Mouse (Mus musculus) liver, embryonic 12.5 days (tissue): Measurements from ENCODE around the gene Klhl26. TPM values are rescaled to one million over a fixed set of nuclear protein-coding genes. Genes with fewer than 3 reads are reported as not detected.
A peak's percentile ranks its signal among the peaks of the same experiment; 100 is the strongest.
"Not testable (repeated sequence)": the region's sequence is repeated elsewhere in the genome, so short reads cannot be mapped to it uniquely, and the experiment has no call there.

Source experiments
- ATAC-seq: fragments of 200-750 bp; cut with Nextera tagmentation; 2 replicates; pipeline ENCODE4 v1.8.0; 2017; ENCODE audit warnings: moderate number of reproducible peaks, mild to moderate bottlenecking, moderate library complexity
- H3K27ac ChIP-seq: fragments of 300-500 bp; sonication (generic); 2 replicates; pipeline ENCODE4 v1.5.1; 2016; ENCODE audit warnings: mild to moderate bottlenecking
- H3K27me3 ChIP-seq: fragments of 300-500 bp; sonication (generic); replicated peaks from 2 replicates; pipeline ENCODE4 v1.6.1; 2016; ENCODE audit warnings: mild to moderate bottlenecking, moderate library complexity
- H3K36me3 ChIP-seq: fragments of 300-500 bp; sonication (generic); 2 replicates; pipeline ENCODE4 v1.6.1; 2016; ENCODE audit warnings: mild to moderate bottlenecking, moderate library complexity
- H3K4me1 ChIP-seq: fragments of 300-500 bp; sonication (generic); 2 replicates; pipeline ENCODE4 v1.6.1; 2016
- H3K4me2 ChIP-seq: fragments of 300-500 bp; sonication (generic); 2 replicates; pipeline ENCODE4 v1.6.1; 2016; ENCODE audit warnings: mild to moderate bottlenecking, moderate library complexity
- H3K4me3 ChIP-seq: fragments of 300-500 bp; sonication (generic); 2 replicates; pipeline ENCODE4 v1.5.1; 2016; ENCODE audit warnings: mild to moderate bottlenecking, moderate library complexity
- H3K9ac ChIP-seq: fragments of 300-500 bp; sonication (generic); 2 replicates; pipeline ENCODE4 v1.6.1; 2016; ENCODE audit warnings: mild to moderate bottlenecking, moderate library complexity
- H3K9me3 ChIP-seq: fragments of 300-500 bp; sonication (generic); replicated peaks from 2 replicates; pipeline ENCODE4 v1.6.1; 2016; ENCODE audit warnings: mild to moderate bottlenecking, moderate library complexity
- WGBS: fragments of 180-500 bp; shearing (Covaris S2); methylation state at CpG from one replicate; pipeline ENCODE4 v1.1.7; 2016; ENCODE audit not compliant: insufficient replicate concordance; 5-methylcytosine and 5-hydroxymethylcytosine counted together
- polyA plus RNA-seq: library from polyadenylated mRNA; unstranded; fragments of >200 nt; fragmentation: Nextera tagmentation; extraction: Ambion mirVana; gene quantifications from 2 replicates; pipeline ENCODE4 v1.2.1, GENCODE M21; 2016

The Klhl26 gene
- polyA plus RNA-seq, result 9.4 and 9.5 TPM in 2 replicates

- Histone ChIP-seq H3K9me3 (no peaks in the 10 kb centered on the region), H3K27me3 (peaks cover 39% of the 10 kb centered on the region), H3K9ac (peak within 1 kb of the TSS; percentile 92), H3K4me1 (peaks cover 35% of the 10 kb centered on the region), H3K36me3 (peaks cover 10% of the 10 kb centered on the region; the same call in 1 of the 2 replicates), H3K4me3 (peak within 1 kb of the TSS; percentile 79), H3K4me2 (peak within 1 kb of the TSS; percentile 77), H3K27ac (peak within 1 kb of the TSS; percentile 86)
- WGBS, result under 1% methylated on average over 53 of the region's 53 CpGs
- peak; percentile 84 for ATAC-seq
Observed at GRCm38 (mm10) chr8:70476333-70477268, at the start of gene Klhl26. Gene Klhl26 (minus strand): TSS chr8:70476968.

- under 1% methylated on average over 51 of the region's 51 CpGs for WGBS
- peak overlapping the region; percentile 88 for H3K27ac ChIP-seq
- H3K9ac ChIP-seq, result peak overlapping the region; percentile 81
- peak overlapping the region; percentile 76 for H3K4me2 ChIP-seq
- peaks cover 39% of the 10 kb centered on the region for H3K4me1 ChIP-seq
- H3K27me3 ChIP-seq, result no peaks in the 10 kb centered on the region
- H3K9me3 ChIP-seq, result no peaks in the 10 kb centered on the region
- peak; percentile 82 for ATAC-seq
- H3K36me3 ChIP-seq, result peaks cover 28% of the 10 kb centered on the region
- H3K4me3 ChIP-seq, result peak overlapping the region; percentile 74
Observed at GRCm38 (mm10) chr8:70522592-70523403, 46.0 kb upstream of the Klhl26 start.

GRCm38 (mm10) chr8:70519606-70520005, 42.8 kb upstream of the Klhl26 start:
- Histone ChIP-seq H3K4me3 (no peak overlapping the region), H3K27ac (peak overlapping the region; percentile 61), H3K36me3 (peaks cover 55% of the 10 kb centered on the region), H3K4me1 (peaks cover 31% of the 10 kb centered on the region), H3K27me3 (no peaks in the 10 kb centered on the region), H3K4me2 (no peak overlapping the region), H3K9ac (no peak overlapping the region), H3K9me3 (no peaks in the 10 kb centered on the region)
- no peak for ATAC-seq
- 40% methylated on average over 2 of the region's 2 CpGs for WGBS

GRCm38 (mm10) chr8:70519043-70519442, 42.3 kb upstream of the Klhl26 start:
- 86% methylated on average over 6 of the region's 6 CpGs for WGBS
- no peak overlapping the region for H3K9ac ChIP-seq
- H3K4me2 ChIP-seq, result no peak overlapping the region
- H3K4me1 ChIP-seq, result peaks cover 31% of the 10 kb centered on the region
- H3K36me3 ChIP-seq, result peaks cover 60% of the 10 kb centered on the region
- ATAC-seq, result no peak
- H3K27me3 ChIP-seq, result no peaks in the 10 kb centered on the region
- H3K4me3 ChIP-seq, result no peak overlapping the region
- H3K27ac ChIP-seq, result no peak overlapping the region
- H3K9me3 ChIP-seq, result no peaks in the 10 kb centered on the region

GRCm38 (mm10) chr8:70517940-70518643, 41.3 kb upstream of the Klhl26 start:
- H3K9me3 ChIP-seq, result no peaks in the 10 kb centered on the region
- H3K4me3 ChIP-seq, result no peak overlapping the region
- H3K4me2 ChIP-seq, result no peak overlapping the region
- 0 out of 2 replicates have a peak overlapping the region, but pooled peaks have one; percentile 22 for H3K27ac ChIP-seq
- H3K4me1 ChIP-seq, result peaks cover 24% of the 10 kb centered on the region
- peaks cover 70% of the 10 kb centered on the region for H3K36me3 ChIP-seq
- 80% methylated on average over 10 of the region's 10 CpGs for WGBS
- H3K9ac ChIP-seq, result no peak overlapping the region
- H3K27me3 ChIP-seq, result no peaks in the 10 kb centered on the region
- 0 out of 2 replicates have a peak, but pooled peaks have one; percentile 23 for ATAC-seq

GRCm38 (mm10) chr8:70513441-70513840, 36.7 kb upstream of the Klhl26 start:
- no peaks in the 10 kb centered on the region for H3K9me3 ChIP-seq
- H3K27ac ChIP-seq, result peak overlapping the region; percentile 98; the same call in 1 of the 2 replicates
- 74% methylated on average over 2 of the region's 2 CpGs for WGBS
- H3K4me3 ChIP-seq, result no peak overlapping the region
- no peak overlapping the region for H3K9ac ChIP-seq
- H3K36me3 ChIP-seq, result peaks cover 66% of the 10 kb centered on the region
- peaks cover 41% of the 10 kb centered on the region for H3K4me1 ChIP-seq
- no peaks in the 10 kb centered on the region for H3K27me3 ChIP-seq
- ATAC-seq, result no peak
- no peak overlapping the region for H3K4me2 ChIP-seq

GRCm38 (mm10) chr8:70512253-70512903, 35.6 kb upstream of the Klhl26 start:
- Histone ChIP-seq H3K9me3 (no peaks in the 10 kb centered on the region), H3K9ac (peak overlapping the region; percentile 99), H3K4me3 (peak overlapping the region; percentile 99; the same call in 1 of the 2 replicates), H3K4me1 (peaks cover 43% of the 10 kb centered on the region), H3K36me3 (peaks cover 66% of the 10 kb centered on the region), H3K27ac (peak overlapping the region; percentile 98), H3K4me2 (peak overlapping the region; percentile 84), H3K27me3 (no peaks in the 10 kb centered on the region)
- no peak for ATAC-seq
- 66% methylated on average over 11 of the region's 11 CpGs for WGBS

- no peaks in the 10 kb centered on the region for H3K9me3 ChIP-seq
- peaks cover 70% of the 10 kb centered on the region for H3K36me3 ChIP-seq
- H3K27ac ChIP-seq, result peak overlapping the region; percentile 98
- H3K4me2 ChIP-seq, result peak overlapping the region; percentile 84
- no peaks in the 10 kb centered on the region for H3K27me3 ChIP-seq
- H3K9ac ChIP-seq, result peak overlapping the region; percentile 99
- WGBS, result 70% methylated on average over 2 of the region's 2 CpGs
- H3K4me3 ChIP-seq, result peak overlapping the region; percentile 99
- ATAC-seq, result no peak
- H3K4me1 ChIP-seq, result peaks cover 48% of the 10 kb centered on the region
Observed at GRCm38 (mm10) chr8:70511770-70512169, 35.0 kb upstream of the Klhl26 start.

GRCm38 (mm10) chr8:70511174-70511573, 34.4 kb upstream of the Klhl26 start:
- WGBS, result 43% methylated on average over 6 of the region's 6 CpGs
- Histone ChIP-seq H3K4me3 (peak overlapping the region; percentile 99), H3K9ac (peak overlapping the region; percentile 99), H3K4me1 (peaks cover 52% of the 10 kb centered on the region), H3K27ac (peak overlapping the region; percentile 98), H3K4me2 (peak overlapping the region; percentile 84), H3K36me3 (peaks cover 64% of the 10 kb centered on the region)
- not testable (repeated sequence) for ATAC-seq, H3K9me3 ChIP-seq, H3K27me3 ChIP-seq

- peak within 1 kb of the TSS; percentile 99 for H3K4me3 ChIP-seq
- H3K9ac ChIP-seq, result peak within 1 kb of the TSS; percentile 99
- H3K36me3 ChIP-seq, result peaks cover 56% of the 10 kb centered on the region
- H3K4me1 ChIP-seq, result peaks cover 60% of the 10 kb centered on the region
- no peaks in the 10 kb centered on the region for H3K27me3 ChIP-seq
- under 1% methylated on average over 71 of the region's 74 CpGs for WGBS
- peak within 1 kb of the TSS; percentile 98 for H3K27ac ChIP-seq
- peak; percentile 74 for ATAC-seq
- no peaks in the 10 kb centered on the region for H3K9me3 ChIP-seq
- peak within 1 kb of the TSS; percentile 84 for H3K4me2 ChIP-seq
Observed at GRCm38 (mm10) chr8:70510228-70510915, 33.6 kb upstream of the Klhl26 start, which contains the start of gene Uba52. Gene Uba52 (minus strand): TSS chr8:70510801.
